Mouse (Mus musculus) neural tube, embryonic 12.5 days (tissue): ENCODE results near the gene Ermard. TPM values are rescaled to one million over a fixed set of nuclear protein-coding genes. Genes with fewer than 3 reads are reported as not detected.
"Not testable (repeated sequence)": the region's sequence is repeated elsewhere in the genome, so short reads cannot be mapped to it uniquely, and the experiment has no call there.

Experiments used
- ATAC-seq: fragments of 200-750 bp; cut with Nextera tagmentation; 2 replicates; pipeline ENCODE4 v1.8.0; 2017; ENCODE audit warnings: low read depth, mild to moderate bottlenecking, moderate TSS enrichment, moderate library complexity; ENCODE audit not compliant: low FRiP score
- H3K27ac ChIP-seq: fragments of 300-500 bp; sonication (generic); 2 replicates; pipeline ENCODE4 v1.5.1; 2016
- H3K27me3 ChIP-seq: fragments of 300-500 bp; sonication (generic); replicated peaks from 2 replicates; pipeline ENCODE4 v1.6.1; 2016; ENCODE audit warnings: mild to moderate bottlenecking
- H3K36me3 ChIP-seq: fragments of 300-500 bp; sonication (generic); 2 replicates; pipeline ENCODE4 v1.6.1; 2016; ENCODE audit warnings: mild to moderate bottlenecking
- H3K4me1 ChIP-seq: fragments of 300-500 bp; sonication (generic); 2 replicates; pipeline ENCODE4 v1.6.1; 2016
- H3K4me2 ChIP-seq: fragments of 300-500 bp; sonication (generic); replicated peaks from 2 replicates; pipeline ENCODE4 v1.6.1; 2016; ENCODE audit warnings: mild to moderate bottlenecking
- H3K4me3 ChIP-seq: fragments of 300-500 bp; sonication (generic); 2 replicates; pipeline ENCODE4 v1.5.1; 2016
- H3K9ac ChIP-seq: fragments of 300-500 bp; sonication (generic); 2 replicates; pipeline ENCODE4 v1.6.1; 2016; ENCODE audit warnings: mild to moderate bottlenecking
- H3K9me3 ChIP-seq: fragments of 300-500 bp; sonication (generic); 2 replicates; pipeline ENCODE4 v1.6.1; 2016; ENCODE audit warnings: mild to moderate bottlenecking
- WGBS: fragments of 180-500 bp; shearing (Covaris S2); methylation state at CpG from one replicate; pipeline ENCODE4 v1.1.7; 2016; 5-methylcytosine and 5-hydroxymethylcytosine counted together
- polyA plus RNA-seq: library from polyadenylated mRNA; unstranded; fragments of >200 nt; fragmentation: Nextera tagmentation; extraction: Ambion mirVana; gene quantifications from 2 replicates; pipeline ENCODE4 v1.2.1, GENCODE M21; 2016

Ermard gene
- polyA plus RNA-seq, 1 experiment from 2014 or later: 107 TPM

DNA sequence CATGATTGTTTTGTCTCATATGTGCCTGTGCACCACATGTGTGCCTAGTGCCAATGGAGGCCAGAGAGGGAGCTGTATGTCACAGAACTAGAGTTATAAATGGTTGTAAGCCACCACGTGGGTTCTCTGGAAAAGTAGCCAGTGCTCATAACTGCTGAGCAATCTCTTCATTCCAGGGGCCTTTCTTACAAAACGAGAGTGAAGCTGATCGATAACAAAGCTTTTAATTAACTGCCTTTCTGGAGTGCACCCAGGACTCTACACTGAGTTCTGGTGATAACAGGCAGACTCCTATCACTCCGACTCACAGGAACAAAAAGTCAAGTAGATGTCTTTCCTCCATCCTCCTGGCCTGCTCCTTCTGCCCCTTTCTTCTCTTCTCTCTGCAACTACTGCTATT, 9.6 kb upstream of the Ermard start:
- H3K4me3 ChIP-seq, H3K9ac ChIP-seq, H3K27ac ChIP-seq, H3K4me1 ChIP-seq, H3K4me2 ChIP-seq, H3K9me3 ChIP-seq, H3K36me3 ChIP-seq, ATAC-seq, H3K27me3 ChIP-seq: not testable (repeated sequence)
- no CpG with 5 or more reads among the region's 4 CpGs for WGBS

DNA sequence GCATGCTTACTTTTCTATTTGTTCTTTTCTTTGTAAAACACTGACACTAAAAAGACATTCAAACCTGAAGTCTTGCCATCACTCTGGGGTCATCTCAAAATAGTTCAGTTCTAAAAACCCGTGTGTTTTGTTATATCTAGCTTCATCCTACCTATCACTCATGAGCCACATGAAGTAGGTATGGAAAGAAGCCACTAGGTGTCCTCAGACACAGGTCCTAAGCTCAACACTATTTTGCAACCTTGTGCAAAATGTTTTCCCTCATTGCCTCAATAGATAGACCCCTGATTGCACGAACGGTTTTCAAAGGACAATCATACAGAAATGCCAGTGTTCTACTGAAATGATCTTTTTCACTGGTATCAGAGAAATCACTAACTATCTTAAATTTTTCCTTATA, 553 bp upstream of the Ermard start:
- not testable (repeated sequence) for ATAC-seq, H3K4me2 ChIP-seq

DNA sequence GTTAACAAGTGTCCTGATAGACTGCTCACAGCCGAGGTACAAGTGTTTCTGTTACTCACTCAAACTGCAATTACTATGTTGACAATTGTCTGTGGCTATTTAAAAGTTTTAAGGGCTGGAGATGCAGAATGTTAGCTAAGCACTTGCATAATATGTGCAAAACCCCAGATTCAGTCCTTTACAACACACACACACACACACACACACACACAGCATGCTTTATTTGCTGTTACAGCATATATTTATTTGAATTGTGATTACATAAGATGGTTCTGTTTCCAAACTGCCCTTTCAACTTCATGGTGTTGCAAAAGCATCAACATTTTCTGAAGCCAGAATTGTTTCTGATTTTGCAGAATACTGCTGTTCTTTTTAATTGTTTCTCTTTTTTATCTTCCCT, 9.3 kb downstream of the Ermard start:
- H3K4me3 ChIP-seq, ATAC-seq, H3K4me1 ChIP-seq, H3K9ac ChIP-seq, H3K36me3 ChIP-seq, H3K9me3 ChIP-seq, H3K4me2 ChIP-seq, H3K27ac ChIP-seq, H3K27me3 ChIP-seq: not testable (repeated sequence)
- WGBS: no CpG with 5 or more reads among the region's 1 CpGs

More for the DNA sequence above, 553 bp upstream of the Ermard start:
- H3K27me3 ChIP-seq, H3K27ac ChIP-seq, H3K36me3 ChIP-seq, H3K9ac ChIP-seq, H3K4me3 ChIP-seq, H3K9me3 ChIP-seq, H3K4me1 ChIP-seq: not testable (repeated sequence)
- WGBS: no CpG with 5 or more reads among the region's 3 CpGs

DNA sequence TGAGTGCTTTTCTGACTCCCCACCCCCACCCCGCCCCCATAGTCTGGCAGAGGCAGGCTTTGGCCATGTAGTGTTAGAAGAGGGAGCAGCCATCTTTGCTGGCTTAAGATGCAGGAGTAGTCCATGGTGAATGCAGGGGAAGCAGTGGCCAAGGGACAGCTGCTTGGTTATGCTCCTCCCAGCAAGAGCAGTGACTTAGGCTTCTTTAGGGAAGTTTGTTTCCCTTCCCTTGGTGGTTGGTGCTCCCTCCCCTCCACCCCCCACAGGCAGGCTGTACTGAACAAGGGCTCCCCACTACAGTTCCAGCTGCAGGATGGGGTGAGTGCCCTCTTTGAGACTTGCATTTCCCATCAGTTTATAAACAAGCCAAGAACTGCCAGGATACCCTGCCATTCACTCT, 11.8 kb downstream of the Ermard start:
- not testable (repeated sequence) for H3K9ac ChIP-seq, H3K4me3 ChIP-seq, H3K27ac ChIP-seq, H3K9me3 ChIP-seq, ATAC-seq, H3K4me1 ChIP-seq, H3K27me3 ChIP-seq, H3K36me3 ChIP-seq, H3K4me2 ChIP-seq
- 53% methylated on average over 1 of the region's 1 CpGs for WGBS

DNA sequence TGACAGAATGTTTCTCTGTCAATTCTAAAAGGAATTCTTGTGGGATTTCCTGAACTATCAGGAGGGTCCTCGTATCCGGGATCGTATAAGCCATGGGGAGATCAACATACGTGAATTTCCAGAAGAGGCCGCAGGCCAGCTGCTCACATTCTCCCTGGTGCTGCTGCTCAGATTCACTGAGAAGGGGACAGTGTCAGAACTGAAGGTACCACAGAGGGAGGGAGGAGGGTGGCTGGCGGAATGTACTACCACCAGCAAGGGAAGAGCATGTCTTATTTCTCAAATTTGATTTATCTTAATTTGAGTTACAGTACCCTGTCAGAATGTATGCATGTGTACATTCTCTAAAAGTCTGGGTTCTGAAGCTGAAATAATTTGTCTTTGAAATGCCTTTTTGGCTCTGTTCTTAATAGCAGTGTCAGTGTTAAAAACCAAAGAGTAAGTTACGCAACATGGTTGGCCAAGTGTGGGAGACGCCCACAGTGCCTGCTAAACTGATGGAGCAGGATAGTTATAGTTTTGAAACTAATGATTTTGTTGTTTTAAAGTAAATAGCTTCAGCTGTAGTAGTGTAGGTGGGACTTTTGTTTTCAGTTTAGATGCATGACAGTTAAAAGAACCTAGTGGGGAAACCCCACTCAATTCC, 12.3 kb downstream of the Ermard start:
- H3K9ac ChIP-seq, H3K9me3 ChIP-seq, ATAC-seq, H3K4me1 ChIP-seq, H3K27me3 ChIP-seq, H3K4me3 ChIP-seq, H3K27ac ChIP-seq, H3K4me2 ChIP-seq: not testable (repeated sequence)
- H3K36me3 ChIP-seq: peaks cover 14% of the 10 kb centered on the region
- 97% methylated on average over 6 of the region's 8 CpGs for WGBS

DNA sequence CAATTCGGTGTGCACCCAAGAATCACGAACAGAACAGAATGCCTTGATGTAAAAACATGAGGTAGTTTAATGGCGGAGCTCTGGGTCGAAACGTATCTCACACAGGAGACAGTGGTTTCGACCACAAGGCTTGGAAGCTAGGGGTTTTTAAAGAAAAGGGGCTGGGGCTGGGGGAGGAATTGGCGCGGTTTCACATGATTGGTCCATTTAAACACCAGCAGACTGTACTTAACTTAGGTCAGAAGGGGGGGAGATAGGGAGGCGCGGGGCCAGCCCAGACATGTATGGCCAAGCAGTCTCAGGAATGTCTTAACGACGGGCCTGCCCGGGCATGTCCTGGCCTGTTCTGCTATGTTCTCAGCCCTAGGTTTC, 12.8 kb downstream of the Ermard start:
- H3K36me3 ChIP-seq: peaks cover 19% of the 10 kb centered on the region
- not testable (repeated sequence) for H3K4me1 ChIP-seq, ATAC-seq, H3K4me2 ChIP-seq, H3K27me3 ChIP-seq, H3K9ac ChIP-seq, H3K9me3 ChIP-seq, H3K27ac ChIP-seq, H3K4me3 ChIP-seq
- 93% methylated on average over 13 of the region's 13 CpGs for WGBS

DNA sequence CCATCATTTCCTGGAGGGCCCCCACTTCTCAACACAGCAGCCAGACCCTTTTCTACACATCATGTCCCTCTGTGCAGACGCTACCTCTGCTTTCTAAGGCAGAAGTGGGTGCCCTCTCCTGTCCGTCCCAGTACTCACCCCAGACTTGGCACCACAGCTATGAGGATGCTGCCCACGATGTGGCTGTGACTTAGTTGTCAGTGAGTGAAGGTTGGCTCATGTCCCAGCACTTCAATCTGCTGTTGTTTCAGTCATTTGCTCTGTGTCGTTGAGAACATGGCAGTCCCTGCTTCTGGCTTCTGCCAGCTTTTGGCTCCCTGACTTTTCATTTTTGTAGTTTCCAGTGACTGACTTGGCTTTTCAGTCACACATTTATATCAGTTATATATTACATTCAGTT, 14.9 kb downstream of the Ermard start:
- peaks cover 34% of the 10 kb centered on the region for H3K36me3 ChIP-seq
- WGBS: 91% methylated on average over 4 of the region's 4 CpGs

DNA sequence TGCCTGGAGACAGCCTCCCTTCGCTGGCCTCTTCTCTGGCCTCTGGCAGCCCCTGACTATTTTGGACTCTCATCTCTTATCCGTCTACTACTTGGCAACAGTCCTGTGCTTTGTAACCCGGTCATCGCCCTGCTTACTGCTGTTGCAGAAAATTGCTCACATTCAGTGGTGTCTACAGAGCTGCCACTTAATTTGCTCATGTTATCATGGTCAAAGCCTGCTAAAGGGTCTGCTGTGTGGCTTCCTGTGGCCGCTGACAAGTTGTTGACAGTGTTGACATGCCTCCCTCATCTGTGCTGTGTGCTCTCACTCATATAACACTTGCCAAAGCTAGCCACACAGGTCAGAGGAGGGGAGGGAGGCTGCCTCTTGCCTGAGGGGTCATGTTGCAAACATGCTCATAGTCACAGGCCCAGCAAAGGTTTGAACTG, 17.2 kb downstream of the Ermard start:
- WGBS: 95% methylated on average over 5 of the region's 5 CpGs
- no peak overlapping the region for H3K4me2 ChIP-seq
- no peak overlapping the region for H3K9ac ChIP-seq
- H3K27ac ChIP-seq: no peak overlapping the region
- H3K27me3 ChIP-seq: no peaks in the 10 kb centered on the region
- H3K4me3 ChIP-seq: no peak overlapping the region
- H3K9me3 ChIP-seq: no peaks in the 10 kb centered on the region
- H3K36me3 ChIP-seq: peaks cover 51% of the 10 kb centered on the region
- no peaks in the 10 kb centered on the region for H3K4me1 ChIP-seq
- no peak for ATAC-seq

More for the DNA sequence above, 14.9 kb downstream of the Ermard start:
- Histone ChIP-seq H3K9ac (no peak overlapping the region), H3K4me3 (no peak overlapping the region), H3K4me1 (no peaks in the 10 kb centered on the region), H3K9me3 (no peaks in the 10 kb centered on the region), H3K4me2 (no peak overlapping the region), H3K27ac (no peak overlapping the region), H3K27me3 (no peaks in the 10 kb centered on the region)
- no peak for ATAC-seq

DNA sequence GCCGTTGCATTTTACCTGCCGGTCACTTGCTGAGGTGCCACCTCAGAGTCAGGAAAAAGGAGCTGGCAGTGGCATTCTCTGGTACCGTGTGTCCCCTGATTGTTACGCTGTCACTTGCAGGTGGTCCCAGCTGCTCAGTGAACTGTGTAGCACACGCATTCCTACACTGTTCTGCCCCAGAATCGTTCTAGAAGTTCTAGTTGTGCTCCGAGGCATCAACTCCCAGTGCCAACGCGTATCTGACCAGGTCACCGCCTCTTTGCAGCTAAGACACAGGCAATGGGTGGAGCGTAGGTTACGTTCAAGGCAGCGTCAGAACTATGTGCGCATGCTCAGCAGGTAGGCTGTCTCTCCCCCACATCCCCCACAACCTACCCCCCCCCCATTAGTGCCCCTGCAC, 18.6 kb downstream of the Ermard start:
- no peak overlapping the region for H3K9ac ChIP-seq
- H3K9me3 ChIP-seq: no peaks in the 10 kb centered on the region
- WGBS: 94% methylated on average over 14 of the region's 14 CpGs
- ATAC-seq: no peak
- no peak overlapping the region for H3K27ac ChIP-seq
- H3K36me3 ChIP-seq: peaks cover 61% of the 10 kb centered on the region
- H3K27me3 ChIP-seq: no peaks in the 10 kb centered on the region
- H3K4me2 ChIP-seq: no peak overlapping the region
- H3K4me1 ChIP-seq: no peaks in the 10 kb centered on the region
- no peak overlapping the region for H3K4me3 ChIP-seq

DNA sequence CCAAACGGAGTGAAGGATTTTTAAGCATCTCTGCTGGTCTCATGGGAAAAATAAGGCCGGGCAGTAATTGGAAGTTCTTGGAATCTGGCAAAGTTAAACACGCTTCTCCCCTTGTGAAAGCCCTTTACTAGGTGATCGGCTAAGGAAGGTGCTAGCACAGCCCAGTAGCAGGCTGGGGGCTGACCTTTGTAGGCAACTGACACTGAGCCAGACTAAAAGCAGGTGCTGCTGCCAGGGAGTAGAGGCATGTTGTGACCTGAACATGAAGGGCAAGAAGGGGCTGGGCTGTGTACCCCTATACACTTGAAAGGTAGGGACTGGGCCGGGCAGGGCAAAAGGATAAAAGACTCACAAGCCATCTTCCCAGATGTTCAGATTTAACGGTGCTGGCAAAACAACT, 19.3 kb downstream of the Ermard start:
- Histone ChIP-seq H3K27me3 (no peaks in the 10 kb centered on the region), H3K4me1 (no peaks in the 10 kb centered on the region), H3K4me2 (no peak overlapping the region), H3K36me3 (peaks cover 61% of the 10 kb centered on the region), H3K4me3 (no peak overlapping the region), H3K9ac (no peak overlapping the region), H3K9me3 (no peaks in the 10 kb centered on the region), H3K27ac (no peak overlapping the region)
- 89% methylated on average over 6 of the region's 6 CpGs for WGBS
- ATAC-seq: no peak

DNA sequence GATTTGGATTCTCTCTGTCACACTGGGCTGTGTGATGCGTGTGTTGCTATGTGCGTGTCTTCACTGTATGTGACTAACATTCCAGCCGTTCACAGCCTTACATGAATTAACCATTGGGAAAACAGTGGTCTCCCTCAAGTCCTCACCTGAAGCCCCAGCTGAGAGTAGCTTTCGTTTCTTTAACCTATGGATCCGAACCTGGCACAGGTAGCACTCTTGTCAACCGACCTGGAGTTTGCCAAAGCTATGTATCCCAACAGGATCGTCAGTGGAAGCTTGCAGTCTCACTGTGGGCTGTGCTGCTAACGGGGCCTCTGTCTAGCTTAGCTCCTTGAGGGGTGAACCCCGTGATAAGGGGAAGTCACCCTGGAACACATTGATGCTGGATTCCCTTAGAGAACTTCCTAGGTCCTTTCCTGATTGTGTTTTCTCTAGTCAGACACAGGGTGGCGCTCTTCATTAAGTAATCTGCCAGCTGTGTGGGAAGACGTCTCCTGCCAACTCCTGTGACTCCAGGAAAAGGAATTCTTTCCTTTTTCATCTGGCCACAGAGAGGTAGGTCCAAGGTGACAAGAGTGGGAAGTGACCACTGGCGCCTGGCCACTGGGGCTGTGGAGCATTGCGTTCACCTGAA, 24.5 kb downstream of the Ermard start:
- Histone ChIP-seq H3K36me3 (peaks cover 29% of the 10 kb centered on the region), H3K4me3 (no peak overlapping the region), H3K27ac (no peak overlapping the region), H3K9me3 (no peaks in the 10 kb centered on the region), H3K27me3 (no peaks in the 10 kb centered on the region), H3K4me1 (peaks cover 9% of the 10 kb centered on the region), H3K4me2 (peak overlapping the region; percentile 47), H3K9ac (0 out of 2 replicates have a peak overlapping the region, but pooled peaks have one; percentile 44)
- peak; percentile 81 for ATAC-seq
- WGBS: 43% methylated on average over 13 of the region's 13 CpGs

DNA sequence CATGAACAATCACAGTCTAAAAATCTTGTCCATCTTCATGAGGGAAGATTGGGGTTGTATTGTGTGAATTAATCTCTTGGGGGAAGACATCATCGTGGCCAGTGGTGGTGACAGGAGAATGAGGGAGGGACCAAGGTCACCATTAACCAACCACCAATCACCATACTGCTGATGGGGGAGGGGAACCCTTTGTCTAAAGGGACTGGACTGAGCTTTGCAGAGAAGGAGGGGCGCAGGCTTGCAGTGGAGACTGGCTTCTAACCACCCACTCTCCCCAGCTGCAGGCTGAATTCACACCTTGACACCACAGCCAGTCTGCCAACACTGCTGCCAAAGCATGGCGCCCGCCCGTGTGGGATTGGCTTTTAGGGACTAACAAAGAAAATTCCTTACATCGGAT, 25.1 kb downstream of the Ermard start:
- Histone ChIP-seq H3K36me3 (peaks cover 27% of the 10 kb centered on the region), H3K9me3 (no peaks in the 10 kb centered on the region), H3K27me3 (no peaks in the 10 kb centered on the region), H3K27ac (peak overlapping the region; percentile 3; the same call in 1 of the 2 replicates), H3K9ac (peak overlapping the region; percentile 44; the same call in 1 of the 2 replicates), H3K4me2 (peak overlapping the region; percentile 47), H3K4me1 (peaks cover 9% of the 10 kb centered on the region), H3K4me3 (no peak overlapping the region)
- 21% methylated on average over 6 of the region's 6 CpGs for WGBS
- peak; percentile 92 for ATAC-seq

DNA sequence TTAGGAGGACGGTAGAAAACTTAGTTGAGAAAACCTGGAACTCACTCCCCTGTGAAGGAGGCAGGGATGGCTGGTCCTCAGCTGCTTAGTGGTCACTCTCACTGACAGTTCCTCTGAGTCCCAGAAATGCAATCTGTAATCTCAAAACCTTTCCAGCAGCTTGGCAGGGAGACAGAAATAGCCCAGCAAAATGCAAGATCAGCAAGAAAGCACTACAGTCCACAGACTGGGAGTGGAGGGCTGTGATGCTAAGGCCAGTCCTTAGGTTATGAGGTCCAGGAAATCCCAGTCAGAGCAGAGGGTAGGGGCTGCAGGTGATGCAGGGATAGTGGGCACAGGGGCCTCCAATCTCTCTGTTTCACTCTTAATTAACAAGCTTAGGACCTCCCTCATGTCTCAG, 25.9 kb downstream of the Ermard start:
- no peak for ATAC-seq
- H3K4me2 ChIP-seq: no peak overlapping the region
- no peaks in the 10 kb centered on the region for H3K27me3 ChIP-seq
- H3K9me3 ChIP-seq: no peaks in the 10 kb centered on the region
- H3K9ac ChIP-seq: no peak overlapping the region
- H3K4me1 ChIP-seq: peaks cover 9% of the 10 kb centered on the region
- no peak overlapping the region for H3K4me3 ChIP-seq
- H3K27ac ChIP-seq: no peak overlapping the region
- H3K36me3 ChIP-seq: peaks cover 23% of the 10 kb centered on the region
- 49% methylated on average over 1 of the region's 1 CpGs for whole genome bisulfite sequencing
